Mouse (Mus musculus) ES-Bruce4 (cell line): Measurements from ENCODE around the gene Tchp.

Source experiments
- CTCF ChIP-seq: IDR thresholded peaks from one replicate; pipeline ENCODE4 v1.8.1; 2011; ENCODE audit warnings: low read depth, low read length
- EP300 ChIP-seq: IDR thresholded peaks from 2 replicates; pipeline ENCODE4 v1.6.1; 2011; ENCODE audit warnings: low read depth, low read length; ENCODE audit not compliant: insufficient read depth
- POLR2A ChIP-seq: IDR thresholded peaks from one replicate; pipeline ENCODE4 v1.8.1; 2011; ENCODE audit warnings: low read length; ENCODE audit not compliant: insufficient read depth

DNA sequence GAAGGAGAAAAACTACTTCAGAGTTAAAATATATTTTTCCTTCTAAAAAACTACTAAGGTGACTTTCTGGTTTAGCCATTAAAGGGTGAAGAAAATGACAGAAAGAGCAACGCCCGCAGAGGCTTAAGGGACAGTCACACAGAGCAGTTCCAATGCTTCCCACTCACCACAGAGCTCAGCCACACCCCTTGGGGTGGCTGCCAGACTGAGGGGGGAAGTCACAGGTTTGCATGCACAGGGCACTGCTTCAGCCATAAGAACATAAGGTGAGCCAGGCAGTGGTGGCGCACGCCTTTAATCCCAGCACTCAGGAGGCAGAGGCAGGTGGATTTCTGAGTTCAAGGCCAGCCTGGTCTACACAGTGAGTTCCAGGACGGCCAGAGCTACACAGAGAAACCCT, 38.0 kb downstream of the Tchp start:
- TF ChIP-seq CTCF (no peak), POLR2A (no peak), EP300 (no peak)
